Mouse (Mus musculus) thymus, adult 2 months (tissue): ENCODE data around the gene Tcirg1. TPM values are rescaled to one million over a fixed set of nuclear protein-coding genes. Genes with fewer than 3 reads are reported as not detected.

Experiments used
- DNase-seq: peaks from one replicate; pipeline ENCODE4 v3.0.0; 2021
- H3K27ac ChIP-seq: fragments of 200-500 bp; 2 replicates; pipeline ENCODE4 v1.5.1; 2012; ENCODE audit warnings: low read length, control low read depth; ENCODE audit not compliant: control insufficient read depth, insufficient read depth
- H3K27me3 ChIP-seq: fragments of 200-500 bp; 2 replicates; pipeline ENCODE4 v1.6.1; 2012; ENCODE audit warnings: mild to moderate bottlenecking, low read length, moderate library complexity, mixed read lengths; ENCODE audit not compliant: control insufficient read depth, insufficient read depth
- H3K36me3 ChIP-seq: fragments of 200-500 bp; 2 replicates; pipeline ENCODE4 v1.6.1; 2012; ENCODE audit warnings: mild to moderate bottlenecking, low read length, moderate library complexity; ENCODE audit not compliant: control insufficient read depth, insufficient read depth
- H3K4me1 ChIP-seq: fragments of 200-500 bp; replicated peaks from 2 replicates; pipeline ENCODE4 v1.6.1; 2012; ENCODE audit warnings: low read length; ENCODE audit not compliant: control insufficient read depth, insufficient read depth
- H3K4me3 ChIP-seq: fragments of 200-500 bp; 2 replicates; pipeline ENCODE4 v1.5.1; 2012; ENCODE audit warnings: mild to moderate bottlenecking, low read length, control low read depth, moderate library complexity; ENCODE audit not compliant: control insufficient read depth, insufficient read depth
- CTCF ChIP-seq: fragments of 200-500 bp; IDR thresholded peaks from 2 replicates; pipeline ENCODE4 v1.5.1; 2012; ENCODE audit warnings: mild to moderate bottlenecking, control low read depth, low read length, moderate library complexity, borderline replicate concordance; ENCODE audit not compliant: control insufficient read depth, poor library complexity, insufficient read depth; ENCODE audit errors: extremely low read depth
- POLR2A ChIP-seq: fragments of 200-500 bp; IDR thresholded peaks from 2 replicates; pipeline ENCODE4 v1.6.1; 2012; ENCODE audit warnings: mild to moderate bottlenecking, low read length, control low read depth, moderate library complexity; ENCODE audit not compliant: control insufficient read depth, poor library complexity, insufficient read depth; ENCODE audit errors: extremely low read depth
- WGBS: fragments of 180-500 bp; shearing (Covaris S2); methylation state at CpG from one replicate; pipeline ENCODE4 v1.1.7; 2018; 5-methylcytosine and 5-hydroxymethylcytosine counted together
- polyA plus RNA-seq: library from polyadenylated mRNA; depleted of rRNA; stranded (reverse); fragments of >200 nt; gene quantifications from 2 replicates; pipeline ENCODE4 v1.2.3, GENCODE M21; 2012

The Tcirg1 gene
- polyA plus RNA-seq, 1 experiment: 293 TPM

DNA sequence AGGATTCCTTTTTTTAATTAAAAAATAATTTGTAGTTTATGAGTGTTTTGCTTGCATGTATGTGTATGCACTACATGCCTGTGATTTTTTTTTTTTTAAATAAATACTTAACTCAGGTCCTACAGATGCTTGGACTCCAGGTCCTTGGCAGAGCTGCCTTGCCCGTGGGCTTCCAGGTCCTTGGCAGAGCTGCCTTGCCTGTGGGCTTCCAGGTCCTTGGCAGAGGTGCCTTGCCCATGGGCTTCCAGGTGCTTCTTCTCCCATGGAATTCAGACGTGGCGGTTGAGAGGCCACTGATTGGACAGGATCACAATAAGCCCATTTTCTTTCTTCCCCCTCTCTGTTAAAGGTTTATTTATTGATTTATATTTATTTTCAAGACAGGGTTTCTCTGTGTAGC lies 49.7 kb downstream of the Tcirg1 start:
- Histone ChIP-seq H3K4me1 (peaks cover 12% of the 10 kb centered on the region; the same call in 1 of the 2 replicates), H3K27ac (no peak overlapping the region), H3K27me3 (no peaks in the 10 kb centered on the region), H3K4me3 (no peak overlapping the region), H3K36me3 (no peaks in the 10 kb centered on the region)
- no peak for TF ChIP-seq POLR2A
- TF ChIP-seq CTCF: no peak
- 99% methylated on average over 3 of the region's 3 CpGs for WGBS
- DNase-seq: no peak

DNA sequence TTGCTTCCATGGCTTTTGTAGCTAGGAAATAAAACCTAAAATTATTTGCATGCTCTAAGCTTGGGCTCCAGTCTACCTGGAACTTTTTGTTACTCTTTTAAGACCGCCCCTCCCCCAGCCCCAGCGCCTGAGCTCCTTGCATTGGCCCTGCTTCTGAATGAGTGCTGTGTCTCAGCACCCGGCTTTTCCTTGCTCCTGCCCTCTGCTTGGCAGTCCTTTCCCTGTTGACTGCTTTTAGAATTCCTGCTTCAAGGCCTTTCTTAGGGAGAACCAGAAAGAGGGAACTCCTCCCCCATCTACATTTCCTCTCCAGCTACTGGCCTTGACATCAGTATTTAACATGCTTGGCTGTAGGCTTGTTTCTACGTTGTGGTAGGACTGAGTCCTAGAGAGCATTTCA lies 51.3 kb downstream of the Tcirg1 start:
- H3K4me3 ChIP-seq: no peak overlapping the region
- no peak overlapping the region for H3K27ac ChIP-seq
- peaks cover 17% of the 10 kb centered on the region for H3K4me1 ChIP-seq
- no peaks in the 10 kb centered on the region for H3K27me3 ChIP-seq
- TF ChIP-seq CTCF: no peak
- no peak for TF ChIP-seq POLR2A
- DNase-seq: no peak
- H3K36me3 ChIP-seq: no peaks in the 10 kb centered on the region
- WGBS: 76% methylated on average over 4 of the region's 4 CpGs

DNA sequence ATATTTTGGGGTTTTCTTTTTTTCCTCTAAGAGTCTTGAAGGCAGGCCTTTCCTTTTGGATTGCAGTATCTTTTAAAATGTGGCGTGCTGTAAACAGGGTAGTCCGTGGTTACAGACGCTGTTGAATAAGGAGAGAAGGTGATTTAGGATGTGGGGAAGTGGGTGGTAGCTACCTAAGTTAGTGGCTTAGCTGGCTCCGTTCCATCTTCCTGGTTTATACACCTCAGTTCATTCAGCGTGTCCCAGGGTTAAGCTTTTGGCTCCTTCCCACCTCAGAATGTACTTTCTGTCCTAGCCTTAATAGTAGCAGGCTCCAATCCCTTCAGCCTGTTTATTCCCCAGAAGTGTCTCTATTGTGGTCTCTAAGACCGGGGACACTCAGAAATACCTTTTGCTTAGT lies 51.8 kb downstream of the Tcirg1 start:
- TF ChIP-seq CTCF (no peak), POLR2A (no peak)
- Histone ChIP-seq H3K36me3 (no peaks in the 10 kb centered on the region), H3K4me1 (peaks cover 17% of the 10 kb centered on the region), H3K27me3 (no peaks in the 10 kb centered on the region), H3K27ac (no peak overlapping the region), H3K4me3 (no peak overlapping the region)
- 22% methylated on average over 6 of the region's 6 CpGs for WGBS
- DNase-seq: no peak

DNA sequence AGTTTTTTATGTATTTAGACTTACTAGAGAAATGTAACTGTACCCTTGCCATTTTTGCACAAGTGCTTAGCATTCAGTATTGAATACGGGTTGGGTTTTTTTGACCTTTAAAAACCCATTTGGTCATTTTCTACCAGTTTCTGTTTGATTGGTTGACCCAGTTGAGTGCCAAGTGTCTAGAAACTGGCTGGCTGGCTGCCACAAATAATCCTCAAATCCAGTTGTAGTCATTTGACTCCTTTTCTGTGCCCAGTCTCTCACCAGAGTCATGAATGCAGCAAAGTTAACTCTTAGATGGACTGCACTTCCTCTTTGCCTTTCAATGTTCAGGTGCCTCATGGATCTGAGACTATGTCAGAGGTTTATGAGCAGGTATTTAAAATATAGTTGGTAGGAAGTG lies 53.0 kb downstream of the Tcirg1 start:
- Histone ChIP-seq H3K4me3 (no peak overlapping the region), H3K4me1 (peaks cover 17% of the 10 kb centered on the region), H3K36me3 (no peaks in the 10 kb centered on the region), H3K27me3 (no peaks in the 10 kb centered on the region), H3K27ac (no peak overlapping the region)
- 98% methylated on average over 1 of the region's 1 CpGs for WGBS
- no peak for DNase-seq
- TF ChIP-seq CTCF (no peak), POLR2A (no peak)

DNA sequence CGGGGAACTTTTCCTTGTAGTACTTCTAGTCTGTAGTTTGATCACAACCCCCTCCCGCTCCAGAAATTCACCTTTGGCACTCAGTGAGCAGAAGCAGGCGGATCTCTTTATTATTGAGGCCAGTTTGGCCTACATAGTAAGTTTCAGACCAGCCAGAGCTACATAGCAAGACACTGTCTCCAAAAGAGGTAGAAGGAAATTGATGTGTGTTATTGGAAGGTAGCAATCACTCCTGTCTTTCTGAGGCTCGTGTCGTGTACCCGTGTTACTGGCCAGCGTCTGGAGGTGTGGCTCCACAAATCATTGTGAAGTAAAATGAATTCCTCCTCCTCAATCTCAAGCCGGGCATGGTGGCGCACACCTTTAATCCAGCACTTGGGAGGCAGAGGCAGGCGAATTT lies 53.8 kb downstream of the Tcirg1 start:
- TF ChIP-seq POLR2A (no peak), CTCF (no peak)
- Histone ChIP-seq H3K4me1 (peaks cover 17% of the 10 kb centered on the region), H3K27me3 (no peaks in the 10 kb centered on the region), H3K36me3 (no peaks in the 10 kb centered on the region), H3K4me3 (no peak overlapping the region), H3K27ac (no peak overlapping the region)
- whole genome bisulfite sequencing: 92% methylated on average over 10 of the region's 10 CpGs
- DNase-seq: no peak

DNA sequence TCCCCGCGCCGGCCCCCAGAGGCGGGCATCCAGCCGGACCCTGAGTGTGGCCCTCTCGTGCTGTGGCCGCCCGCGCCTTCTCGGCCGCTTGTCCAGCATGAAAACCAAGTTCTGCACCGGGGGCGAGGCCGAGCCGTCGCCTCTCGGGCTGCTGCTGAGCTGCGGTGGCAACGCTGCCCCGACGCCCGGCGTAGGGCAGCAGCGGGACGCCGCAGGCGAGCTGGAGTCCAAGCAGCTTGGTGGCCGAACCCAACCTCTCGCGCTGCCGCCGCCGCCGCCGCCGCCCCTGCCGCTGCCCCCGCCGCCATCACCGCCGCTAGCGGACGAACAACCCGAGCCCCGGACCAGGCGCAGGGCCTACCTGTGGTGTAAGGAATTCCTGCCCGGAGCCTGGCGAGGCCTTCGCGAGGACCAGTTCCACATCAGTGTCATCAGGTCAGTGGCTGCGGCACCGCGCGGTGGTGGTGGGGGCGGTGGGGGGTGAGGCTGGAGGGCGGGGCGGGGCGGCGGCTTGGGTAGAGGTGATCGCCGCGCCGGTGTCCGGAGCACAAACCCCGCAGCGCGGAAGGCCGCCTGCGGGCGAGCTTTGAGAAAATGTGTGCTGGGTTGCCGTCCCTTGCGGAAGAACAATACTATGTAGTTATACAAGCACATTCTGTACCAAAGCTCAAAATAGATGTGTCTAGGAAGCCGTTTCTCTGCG lies 54.8 kb downstream of the Tcirg1 start:
- under 1% methylated on average over 72 of the region's 74 CpGs for WGBS
- no peak for TF ChIP-seq CTCF
- Histone ChIP-seq H3K4me3 (peak overlapping the region; percentile 65), H3K36me3 (no peaks in the 10 kb centered on the region), H3K4me1 (peaks cover 19% of the 10 kb centered on the region), H3K27ac (no peak overlapping the region), H3K27me3 (no peaks in the 10 kb centered on the region)
- DNase-seq: peak; percentile 58

DNA sequence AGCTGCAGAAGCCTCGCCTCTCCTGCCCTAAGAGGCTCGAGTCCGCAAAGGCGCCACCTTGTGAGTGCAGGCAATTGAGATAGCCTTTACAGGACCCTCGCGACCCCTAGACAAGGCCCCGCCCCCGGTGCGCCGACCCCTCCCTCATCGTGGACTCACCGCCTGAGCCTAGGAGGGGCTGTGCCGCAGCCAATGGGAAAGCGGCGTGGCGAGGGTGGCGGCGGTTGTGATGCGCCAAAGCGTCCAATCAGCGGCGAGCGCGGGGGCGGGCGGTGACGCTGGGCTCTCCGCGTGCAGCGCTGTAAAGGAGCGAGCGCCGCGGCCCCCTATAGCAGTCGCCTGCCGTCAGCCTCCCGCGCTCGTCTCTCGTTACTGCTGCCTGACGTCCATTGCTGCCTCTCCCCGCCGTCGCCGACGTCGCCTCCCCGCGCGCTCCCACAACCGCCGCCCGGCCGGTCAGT lies 55.4 kb downstream of the Tcirg1 start, which contains the start of gene Chka:
Gene Chka, plus strand, starts transcription at position 272 of the 461 bp plus-strand sequence.
- H3K36me3 ChIP-seq: no peaks in the 10 kb centered on the region
- TF ChIP-seq POLR2A: peak; percentile 100
- TF ChIP-seq CTCF: peak; percentile 73; the same call in 1 of the 2 replicates
- under 1% methylated on average over 54 of the region's 54 CpGs for WGBS
- no peak within 1 kb of the TSS for H3K27ac ChIP-seq
- H3K27me3 ChIP-seq: no peaks in the 10 kb centered on the region
- peak; percentile 98 for DNase-seq
- H3K4me3 ChIP-seq: peak within 1 kb of the TSS; percentile 65
- H3K4me1 ChIP-seq: peaks cover 25% of the 10 kb centered on the region
